Mouse (Mus musculus) limb, embryonic 13.5 days (tissue): Measurements from ENCODE around the gene Gm20479. TPM values are rescaled to one million over a fixed set of nuclear protein-coding genes. Genes with fewer than 3 reads are reported as not detected.

Experiments
- ATAC-seq: fragments of 200-750 bp; cut with Nextera tagmentation; 2 replicates; pipeline ENCODE4 v1.8.0; 2017; ENCODE audit warnings: low read depth, moderate number of reproducible peaks, moderate TSS enrichment; ENCODE audit not compliant: low FRiP score
- H3K27ac ChIP-seq: fragments of 300-500 bp; sonication (generic); 2 replicates; pipeline ENCODE4 v1.5.1; 2015; ENCODE audit warnings: inconsistent platforms, mild to moderate bottlenecking, moderate library complexity
- H3K27me3 ChIP-seq: fragments of 300-500 bp; sonication (generic); 2 replicates; pipeline ENCODE4 v1.6.1; 2015; ENCODE audit warnings: mild to moderate bottlenecking, inconsistent platforms
- H3K36me3 ChIP-seq: fragments of 300-500 bp; sonication (generic); 2 replicates; pipeline ENCODE4 v1.6.1; 2015; ENCODE audit warnings: inconsistent platforms, mild to moderate bottlenecking, moderate library complexity
- H3K4me1 ChIP-seq: fragments of 300-500 bp; sonication (generic); 2 replicates; pipeline ENCODE4 v1.6.1; 2015; ENCODE audit warnings: inconsistent platforms
- H3K4me2 ChIP-seq: fragments of 300-500 bp; sonication (generic); replicated peaks from 2 replicates; pipeline ENCODE4 v1.6.1; 2015; ENCODE audit warnings: inconsistent platforms, mild to moderate bottlenecking, moderate library complexity
- H3K4me3 ChIP-seq: fragments of 300-500 bp; sonication (generic); 2 replicates; pipeline ENCODE4 v1.5.1; 2015; ENCODE audit warnings: moderate library complexity, mild to moderate bottlenecking, inconsistent platforms
- H3K9ac ChIP-seq: fragments of 300-500 bp; sonication (generic); 2 replicates; pipeline ENCODE4 v1.6.1; 2015; ENCODE audit warnings: mild to moderate bottlenecking, inconsistent platforms
- H3K9me3 ChIP-seq: fragments of 300-500 bp; sonication (generic); 2 replicates; pipeline ENCODE4 v1.6.1; 2016; ENCODE audit warnings: inconsistent platforms
- WGBS: fragments of 180-500 bp; shearing (Covaris S2); methylation state at CpG from one replicate; pipeline ENCODE4 v1.1.7; 2015; 5-methylcytosine and 5-hydroxymethylcytosine counted together
- polyA plus RNA-seq: library from polyadenylated mRNA; unstranded; fragments of >200 nt; fragmentation: Nextera tagmentation; extraction: Ambion mirVana; gene quantifications from 2 replicates; pipeline ENCODE4 v1.2.1, GENCODE M21; 2015

The Gm20479 gene
- polyA plus RNA-seq, 1 experiment from 2014 or later: not detected

GRCm38 (mm10) chr7:27305091-27305730, 52.0 kb downstream of the Gm20479 start:
- Histone ChIP-seq H3K27me3 (peaks cover 18% of the 10 kb centered on the region), H3K4me2 (no peak overlapping the region), H3K36me3 (0 out of 2 replicates have a peak, but pooled peaks cover 4% of the 10 kb centered on the region), H3K4me1 (peaks cover 10% of the 10 kb centered on the region; the same call in 1 of the 2 replicates), H3K9ac (no peak overlapping the region), H3K4me3 (no peak overlapping the region), H3K9me3 (no peaks in the 10 kb centered on the region), H3K27ac (no peak overlapping the region)
- ATAC-seq: no peak
- 84% methylated on average over 17 of the region's 17 CpGs for WGBS

Other genes starting within 250 kb of the Gm20479 start
- not detected in 2 replicates for gene Cyp2f2, start 237.5 kb downstream of the Gm20479 start, polyA plus RNA-seq
- gene Cyp2t4, start 203.7 kb downstream of the Gm20479 start, polyA plus RNA-seq: 0.33 TPM in 1 of 2 replicates, not detected in the other
- 74.3 and 76.0 TPM in 2 replicates for gene Egln2, start 190.6 kb downstream of the Gm20479 start, polyA plus RNA-seq
- 69.4 and 71.7 TPM in 2 replicates for gene Rab4b, start 178.5 kb downstream of the Gm20479 start, polyA plus RNA-seq
- gene Gm21983, start 176.3 kb downstream of the Gm20479 start, polyA plus RNA-seq: 2.6 and 4.5 TPM in 2 replicates
- 126 and 145 TPM in 2 replicates for gene Mia, start 176.3 kb downstream of the Gm20479 start, polyA plus RNA-seq
- gene BC024978, start 161.6 kb downstream of the Gm20479 start, polyA plus RNA-seq: 3.6 TPM in 2 replicates
- 285 TPM in 2 replicates for gene Snrpa, start 161.1 kb downstream of the Gm20479 start, polyA plus RNA-seq
- gene Itpkc, start 128.8 kb downstream of the Gm20479 start, polyA plus RNA-seq: 6.6 and 7.2 TPM in 2 replicates
- 17.7 and 18.5 TPM in 2 replicates for gene Coq8b, start 124.4 kb downstream of the Gm20479 start, polyA plus RNA-seq
- 32.3 and 34.1 TPM in 2 replicates for gene Numbl, start 99.0 kb downstream of the Gm20479 start, polyA plus RNA-seq
- 25.8 and 29.3 TPM in 2 replicates for gene Ltbp4, start 19.7 kb downstream of the Gm20479 start, polyA plus RNA-seq
- gene Shkbp1, start 1.4 kb downstream of the Gm20479 start, polyA plus RNA-seq: 49.2 and 54.5 TPM in 2 replicates
- gene Sptbn4, start 90.3 kb upstream of the Gm20479 start, polyA plus RNA-seq: 0.17 and 0.23 TPM in 2 replicates
- gene Blvrb, start 90.6 kb upstream of the Gm20479 start, polyA plus RNA-seq: 38.9 and 46.3 TPM in 2 replicates
- gene Sertad3, start 116.3 kb upstream of the Gm20479 start, polyA plus RNA-seq: 33.6 and 36.3 TPM in 2 replicates
- gene Sertad1, start 129.5 kb upstream of the Gm20479 start, polyA plus RNA-seq: 37.8 and 39.2 TPM in 2 replicates
- gene Prx, start 141.9 kb upstream of the Gm20479 start, polyA plus RNA-seq: 5.2 TPM in 2 replicates
- 0.87 and 1.4 TPM in 2 replicates for gene Hipk4, start 165.8 kb upstream of the Gm20479 start, polyA plus RNA-seq
- gene Pld3, start 195.8 kb upstream of the Gm20479 start, polyA plus RNA-seq: 94.8 and 95.0 TPM in 2 replicates
- gene 2310022A10Rik, start 195.8 kb upstream of the Gm20479 start, polyA plus RNA-seq: 34.6 and 37.0 TPM in 2 replicates
- gene Akt2, start 234.1 kb upstream of the Gm20479 start, polyA plus RNA-seq: 114 and 117 TPM in 2 replicates